Mouse (Mus musculus): Measurements from ENCODE around the gene Canx. TPM values are rescaled to one million over a fixed set of nuclear protein-coding genes. Genes with fewer than 3 reads are reported as not detected.

The Canx gene
- polyA plus RNA-seq, 1 experiment from 2014 or later = 308 TPM

MicroRNA genes within 50 kb of the gene (microRNA counts, 519-probe panel; counts per million panel counts)
- microRNA mmu-miR-804 = 3,731 counts per million, percentile 77 among the panel's probes with 10 or more counts

Small RNA genes within 50 kb of the gene (microRNA-seq; reads per million reads assigned to microRNA genes)
- gene Mir804 = not detected

Other genes with a start within 250 kb of the Canx start
- 46.1 and 51.2 TPM in 2 replicates for gene Tbc1d9b, start 194.3 kb downstream of the Canx start, polyA plus RNA-seq (2016; fragmentation: Nextera tagmentation; extraction: Ambion mirVana)
- gene Mrnip, start 151.2 kb downstream of the Canx start, polyA plus RNA-seq (2016; fragmentation: Nextera tagmentation; extraction: Ambion mirVana) = 21.1 and 22.2 TPM in 2 replicates
- 231 and 234 TPM in 2 replicates for gene Sqstm1, start 114.8 kb downstream of the Canx start, polyA plus RNA-seq (2016; fragmentation: Nextera tagmentation; extraction: Ambion mirVana)
- gene Mgat4b, start 114.8 kb downstream of the Canx start, polyA plus RNA-seq (2016; fragmentation: Nextera tagmentation; extraction: Ambion mirVana) = 45.1 and 52.8 TPM in 2 replicates
- gene Ltc4s, start 87.1 kb downstream of the Canx start, polyA plus RNA-seq (2016; fragmentation: Nextera tagmentation; extraction: Ambion mirVana) = 0.61 and 1.3 TPM in 2 replicates
- 7.6 and 8.1 TPM in 2 replicates for gene Maml1, start 33.4 kb downstream of the Canx start, polyA plus RNA-seq (2016; fragmentation: Nextera tagmentation; extraction: Ambion mirVana)
- 0.65 TPM in 1 of 2 replicates, not detected in the other for gene Cby3, start 28.8 kb upstream of the Canx start, polyA plus RNA-seq (2016; fragmentation: Nextera tagmentation; extraction: Ambion mirVana)
- 623 and 641 TPM in 2 replicates for gene Hnrnph1, start 51.3 kb upstream of the Canx start, polyA plus RNA-seq (2016; fragmentation: Nextera tagmentation; extraction: Ambion mirVana)
- gene Rufy1, start 105.5 kb upstream of the Canx start, polyA plus RNA-seq (2016; fragmentation: Nextera tagmentation; extraction: Ambion mirVana) = 25.8 and 26.7 TPM in 2 replicates

Measured in hindbrain, embryonic 12.5 days (tissue).